In genomic region chr1:171248386-171249226, GRCm38 (mm10) we compare ENCODE assay signal across 10 mouse cellular contexts. TPM values are rescaled to one million over a fixed set of nuclear protein-coding genes. Genes with fewer than 3 reads are reported as not detected.
A peak's percentile ranks its signal among the peaks of the same experiment; 100 is the strongest.
DNase-seq lines count a peak whose midpoint lies in the region; ATAC-seq and TF ChIP-seq lines count a peak whose summit lies in the region.
"Had no signal": no experiment of that assay in that cellular context is flagged by ENCODE, and none has a peak within 500 bp of the region (broad histone marks: within the 10 kb centered on the region; RNA-seq: fewer than 3 reads in every experiment).

No protein-coding gene starts in this region.

- no peak overlapping the region for H3K4me2 ChIP-seq in forebrain, embryonic 15.5 days (replicated peaks)
- H3K4me2 ChIP-seq in forebrain, embryonic 16.5 days (ENCODE audit: low read length) = no peak overlapping the region
- peak overlapping the region; percentile 80; the same call in 1 of the 2 replicates for H3K4me2 ChIP-seq in midbrain, embryonic 13.5 days (replicated peaks)
- H3K4me2 ChIP-seq in midbrain, postnatal 0 days (ENCODE audit: low read depth, low read length, poor library complexity, severe bottlenecking) = no peak overlapping the region
- 0 out of 2 replicates have a peak overlapping the region, but pooled peaks have one; percentile 64 for H3K4me2 ChIP-seq in intestine, embryonic 16.5 days (ENCODE audit: low read depth, low read length)
- H3K4me2 ChIP-seq in stomach, postnatal 0 days (replicated peaks; ENCODE audit: low read depth) = no peak overlapping the region

- 40% methylated on average over 3 of the region's 3 CpGs for WGBS in forebrain, embryonic 15.5 days
- WGBS in forebrain, embryonic 16.5 days = 47% methylated on average over 3 of the region's 3 CpGs
- whole genome bisulfite sequencing in midbrain, embryonic 13.5 days = 39% methylated on average over 3 of the region's 3 CpGs
- 45% methylated on average over 3 of the region's 3 CpGs for WGBS in midbrain, postnatal 0 days
- 52% methylated on average over 3 of the region's 3 CpGs for whole genome bisulfite sequencing in intestine, embryonic 16.5 days
- WGBS in stomach, postnatal 0 days = 56% methylated on average over 3 of the region's 3 CpGs

- no peak for ATAC-seq in forebrain, embryonic 15.5 days (replicated peaks)
- no peak for ATAC-seq in forebrain, embryonic 16.5 days
- no peak for ATAC-seq in midbrain, embryonic 13.5 days
- no peak for ATAC-seq in midbrain, postnatal 0 days (ENCODE audit: low FRiP score)
- no peak for ATAC-seq in intestine, embryonic 16.5 days
- ATAC-seq in stomach, postnatal 0 days (ENCODE audit: low FRiP score, low TSS enrichment) = no peak

- no peak overlapping the region for H3K9ac ChIP-seq in forebrain, embryonic 15.5 days (replicated peaks)
- no peak overlapping the region for H3K9ac ChIP-seq in forebrain, embryonic 16.5 days (replicated peaks; ENCODE audit: low read depth, low read length)
- H3K9ac ChIP-seq in midbrain, embryonic 13.5 days (replicated peaks) = no peak overlapping the region
- H3K9ac ChIP-seq in midbrain, postnatal 0 days (replicated peaks; ENCODE audit: low read length, poor library complexity, severe bottlenecking) = no peak overlapping the region
- no peak overlapping the region for H3K9ac ChIP-seq in intestine, embryonic 16.5 days (ENCODE audit: low read depth, low read length)
- H3K9ac ChIP-seq in stomach, postnatal 0 days (ENCODE audit: low read length) = no peak overlapping the region

- peaks cover 61% of the 10 kb centered on the region for H3K4me1 ChIP-seq in forebrain, embryonic 15.5 days
- peaks cover 51% of the 10 kb centered on the region for H3K4me1 ChIP-seq in forebrain, embryonic 16.5 days (replicated peaks; ENCODE audit: control insufficient read depth, insufficient read depth, low read length)
- H3K4me1 ChIP-seq in midbrain, embryonic 13.5 days (replicated peaks) = peaks cover 57% of the 10 kb centered on the region
- peaks cover 9% of the 10 kb centered on the region; the same call in 1 of the 2 replicates for H3K4me1 ChIP-seq in midbrain, postnatal 0 days (ENCODE audit: insufficient read depth, low read length)
- peaks cover 46% of the 10 kb centered on the region for H3K4me1 ChIP-seq in intestine, embryonic 16.5 days (ENCODE audit: control insufficient read depth, insufficient read depth, low read length)
- H3K4me1 ChIP-seq in stomach, postnatal 0 days (replicated peaks; ENCODE audit: control insufficient read depth, insufficient read depth) = peaks cover 10% of the 10 kb centered on the region

- peaks cover 7% of the 10 kb centered on the region for H3K36me3 ChIP-seq in forebrain, embryonic 15.5 days
- H3K36me3 ChIP-seq in forebrain, embryonic 16.5 days (ENCODE audit: control insufficient read depth, insufficient read depth) = no peaks in the 10 kb centered on the region
- H3K36me3 ChIP-seq in midbrain, embryonic 13.5 days = peaks cover 11% of the 10 kb centered on the region
- no peaks in the 10 kb centered on the region for H3K36me3 ChIP-seq in midbrain, postnatal 0 days (ENCODE audit: insufficient read depth, low read length)
- H3K36me3 ChIP-seq in intestine, embryonic 16.5 days (ENCODE audit: control insufficient read depth, insufficient read depth, low read length) = 0 out of 2 replicates have a peak, but pooled peaks cover under 1% of the 10 kb centered on the region
- no peaks in the 10 kb centered on the region for H3K36me3 ChIP-seq in stomach, postnatal 0 days (ENCODE audit: control insufficient read depth, insufficient read depth, low read length)

- no peaks in the 10 kb centered on the region for H3K9me3 ChIP-seq in forebrain, embryonic 15.5 days
- no peaks in the 10 kb centered on the region for H3K9me3 ChIP-seq in forebrain, embryonic 16.5 days (ENCODE audit: control insufficient read depth, low read length)
- no peaks in the 10 kb centered on the region for H3K9me3 ChIP-seq in midbrain, embryonic 13.5 days
- H3K9me3 ChIP-seq in midbrain, postnatal 0 days (ENCODE audit: low read length) = no peaks in the 10 kb centered on the region
- no peaks in the 10 kb centered on the region for H3K9me3 ChIP-seq in intestine, embryonic 16.5 days (ENCODE audit: control insufficient read depth, low read length)
- H3K9me3 ChIP-seq in stomach, postnatal 0 days (ENCODE audit: control insufficient read depth, low read length) = no peaks in the 10 kb centered on the region

- no peak overlapping the region for H3K4me3 ChIP-seq in forebrain, embryonic 15.5 days
- no peak overlapping the region for H3K4me3 ChIP-seq in forebrain, embryonic 16.5 days (replicated peaks; ENCODE audit: low read length)
- H3K4me3 ChIP-seq in midbrain, embryonic 13.5 days (replicated peaks) = no peak overlapping the region
- H3K4me3 ChIP-seq in midbrain, postnatal 0 days (ENCODE audit: low read depth, low read length) = no peak overlapping the region
- H3K4me3 ChIP-seq in intestine, embryonic 16.5 days (ENCODE audit: low read length) = no peak overlapping the region
- no peak overlapping the region for H3K4me3 ChIP-seq in stomach, postnatal 0 days (ENCODE audit: low read depth, low read length)

- H3K27me3 ChIP-seq in forebrain, embryonic 15.5 days = no peaks in the 10 kb centered on the region
- H3K27me3 ChIP-seq in forebrain, embryonic 16.5 days (replicated peaks; ENCODE audit: control insufficient read depth, insufficient read depth, low read length) = no peaks in the 10 kb centered on the region
- no peaks in the 10 kb centered on the region for H3K27me3 ChIP-seq in midbrain, embryonic 13.5 days
- no peaks in the 10 kb centered on the region for H3K27me3 ChIP-seq in midbrain, postnatal 0 days (ENCODE audit: insufficient read depth, low read length)
- no peaks in the 10 kb centered on the region; the same call in 1 of the 2 replicates for H3K27me3 ChIP-seq in intestine, embryonic 16.5 days (replicated peaks; ENCODE audit: control insufficient read depth, insufficient read depth, low read length)
- H3K27me3 ChIP-seq in stomach, postnatal 0 days (ENCODE audit: control insufficient read depth, insufficient read depth, low read length) = no peaks in the 10 kb centered on the region

- peak overlapping the region; percentile 86; the same call in 1 of the 2 replicates for H3K27ac ChIP-seq in forebrain, embryonic 15.5 days (replicated peaks)
- no peak overlapping the region for H3K27ac ChIP-seq in forebrain, embryonic 16.5 days (ENCODE audit: low read length)
- 0 out of 2 replicates have a peak overlapping the region, but pooled peaks have one; percentile 72 for H3K27ac ChIP-seq in midbrain, embryonic 13.5 days
- H3K27ac ChIP-seq in midbrain, postnatal 0 days (ENCODE audit: low read depth, low read length) = no peak overlapping the region
- peak overlapping the region; percentile 85 for H3K27ac ChIP-seq in intestine, embryonic 16.5 days (ENCODE audit: low read length)
- peak overlapping the region; percentile 90 for H3K27ac ChIP-seq in stomach, postnatal 0 days (replicated peaks)

- no peak for TF ChIP-seq EP300 in stomach, postnatal 0 days (optimal IDR thresholded peaks at IDR 0.05)

- no peak for TF ChIP-seq CTCF in midbrain, postnatal 0 days (IDR thresholded peaks at IDR 0.05)
- TF ChIP-seq CTCF in stomach, postnatal 0 days (IDR thresholded peaks at IDR 0.05; ENCODE audit: low read depth) = no peak

- DNase-seq in midbrain, postnatal 0 days (ENCODE audit: low spot score) = no peak
- DNase-seq in stomach, postnatal 0 days (ENCODE audit: low spot score) = no peak
- DNase-seq in adrenal gland, postnatal 4 days (ENCODE audit: low spot score in 2 of 2) = no peak
- DNase-seq in thymus, postnatal 0 days (ENCODE audit: low spot score) = no peak
- DNase-seq: lung, postnatal 10 days had no signal

RNA-seq across cellular contexts. Expression of gene Adamts4, which starts 1.6 kb away (rescaled TPM):
- 8.1 and 8.3 TPM in 2 replicates for polyA plus RNA-seq in forebrain, embryonic 15.5 days (2015; fragmentation: Nextera tagmentation; extraction: Ambion mirVana)
- 7.2 and 7.6 TPM in 2 replicates for polyA plus RNA-seq in forebrain, embryonic 16.5 days (2015; fragmentation: Nextera tagmentation; extraction: Ambion mirVana)
- 6.5 and 7.4 TPM in 2 replicates for polyA plus RNA-seq in midbrain, embryonic 13.5 days (2015; fragmentation: Nextera tagmentation; extraction: Ambion mirVana)
- 5.2 and 8.2 TPM in 2 replicates for total RNA-seq in midbrain, postnatal 0 days (2014; rRNA removed)
- 3.4 and 4.2 TPM in 2 replicates for polyA plus RNA-seq in midbrain, postnatal 0 days (2015; fragmentation: Nextera tagmentation; extraction: Ambion mirVana)
- polyA plus RNA-seq in intestine, embryonic 16.5 days (2015; fragmentation: Nextera tagmentation; extraction: Ambion mirVana) = 6.3 and 7.0 TPM in 2 replicates
- polyA plus RNA-seq in stomach, postnatal 0 days (2015; fragmentation: Nextera tagmentation; extraction: Ambion mirVana) = 3.5 and 3.9 TPM in 2 replicates
- total RNA-seq in adrenal gland, postnatal 4 days (2021) = 1 to 10 TPM; 4.3 to 4.5 TPM
- 0.68 and 0.86 TPM in 2 replicates for polyA plus RNA-seq in thymus, postnatal 0 days (2015; fragmentation: Nextera tagmentation; extraction: Ambion mirVana)
- total RNA-seq: common myeloid progenitor, adult 5-6 weeks had no signal

RNA-seq across cellular contexts. Expression of gene Ndufs2, which starts 2.6 kb away (rescaled TPM):
- 215 and 221 TPM in 2 replicates for polyA plus RNA-seq in forebrain, embryonic 15.5 days (2015; fragmentation: Nextera tagmentation; extraction: Ambion mirVana)
- 212 and 232 TPM in 2 replicates for polyA plus RNA-seq in forebrain, embryonic 16.5 days (2015; fragmentation: Nextera tagmentation; extraction: Ambion mirVana)
- 231 and 234 TPM in 2 replicates for polyA plus RNA-seq in midbrain, embryonic 13.5 days (2015; fragmentation: Nextera tagmentation; extraction: Ambion mirVana)
- 224 and 230 TPM in 2 replicates for total RNA-seq in midbrain, postnatal 0 days (2014; rRNA removed)
- polyA plus RNA-seq in midbrain, postnatal 0 days (2015; fragmentation: Nextera tagmentation; extraction: Ambion mirVana) = 221 and 244 TPM in 2 replicates
- polyA plus RNA-seq in intestine, embryonic 16.5 days (2015; fragmentation: Nextera tagmentation; extraction: Ambion mirVana) = 339 and 373 TPM in 2 replicates
- polyA plus RNA-seq in stomach, postnatal 0 days (2015; fragmentation: Nextera tagmentation; extraction: Ambion mirVana) = 210 and 218 TPM in 2 replicates
- total RNA-seq in adrenal gland, postnatal 4 days (2021) = 100 to 1,000 TPM; 446 to 477 TPM
- polyA plus RNA-seq in thymus, postnatal 0 days (2015; fragmentation: Nextera tagmentation; extraction: Ambion mirVana) = 215 and 218 TPM in 2 replicates

RNA-seq across cellular contexts. Expression of gene Fcer1g, which starts 14.4 kb away (rescaled TPM):
- 19.6 and 22.0 TPM in 2 replicates for polyA plus RNA-seq in forebrain, embryonic 15.5 days (2015; fragmentation: Nextera tagmentation; extraction: Ambion mirVana)
- 15.7 and 17.6 TPM in 2 replicates for polyA plus RNA-seq in forebrain, embryonic 16.5 days (2015; fragmentation: Nextera tagmentation; extraction: Ambion mirVana)
- 20.2 and 20.8 TPM in 2 replicates for polyA plus RNA-seq in midbrain, embryonic 13.5 days (2015; fragmentation: Nextera tagmentation; extraction: Ambion mirVana)
- 21.3 and 25.9 TPM in 2 replicates for total RNA-seq in midbrain, postnatal 0 days (2014; rRNA removed)
- polyA plus RNA-seq in midbrain, postnatal 0 days (2015; fragmentation: Nextera tagmentation; extraction: Ambion mirVana) = 30.5 and 31.1 TPM in 2 replicates
- polyA plus RNA-seq in intestine, embryonic 16.5 days (2015; fragmentation: Nextera tagmentation; extraction: Ambion mirVana) = 50.3 and 52.1 TPM in 2 replicates
- polyA plus RNA-seq in stomach, postnatal 0 days (2015; fragmentation: Nextera tagmentation; extraction: Ambion mirVana) = 51.3 and 59.4 TPM in 2 replicates
- 10 to 100 TPM; 22.4 to 23.2 TPM for total RNA-seq in adrenal gland, postnatal 4 days (2021)
- 93.8 and 97.1 TPM in 2 replicates for polyA plus RNA-seq in thymus, postnatal 0 days (2015; fragmentation: Nextera tagmentation; extraction: Ambion mirVana)

RNA-seq across cellular contexts. Expression of gene B4galt3, which starts 21.5 kb away (rescaled TPM):
- 107 and 111 TPM in 2 replicates for polyA plus RNA-seq in forebrain, embryonic 15.5 days (2015; fragmentation: Nextera tagmentation; extraction: Ambion mirVana)
- polyA plus RNA-seq in forebrain, embryonic 16.5 days (2015; fragmentation: Nextera tagmentation; extraction: Ambion mirVana) = 111 and 114 TPM in 2 replicates
- polyA plus RNA-seq in midbrain, embryonic 13.5 days (2015; fragmentation: Nextera tagmentation; extraction: Ambion mirVana) = 99.0 and 99.8 TPM in 2 replicates
- 77.0 and 94.9 TPM in 2 replicates for total RNA-seq in midbrain, postnatal 0 days (2014; rRNA removed)
- 109 and 110 TPM in 2 replicates for polyA plus RNA-seq in midbrain, postnatal 0 days (2015; fragmentation: Nextera tagmentation; extraction: Ambion mirVana)
- 50.0 and 56.5 TPM in 2 replicates for polyA plus RNA-seq in intestine, embryonic 16.5 days (2015; fragmentation: Nextera tagmentation; extraction: Ambion mirVana)
- 32.9 and 34.2 TPM in 2 replicates for polyA plus RNA-seq in stomach, postnatal 0 days (2015; fragmentation: Nextera tagmentation; extraction: Ambion mirVana)
- total RNA-seq in adrenal gland, postnatal 4 days (2021) = 10 to 100 TPM; 48.4 to 56.3 TPM
- 43.9 and 50.6 TPM in 2 replicates for polyA plus RNA-seq in thymus, postnatal 0 days (2015; fragmentation: Nextera tagmentation; extraction: Ambion mirVana)

RNA-seq across cellular contexts. Expression of gene Apoa2, which starts 23.8 kb away (rescaled TPM):
- polyA plus RNA-seq in forebrain, embryonic 15.5 days (2015; fragmentation: Nextera tagmentation; extraction: Ambion mirVana) = 1.8 and 4.2 TPM in 2 replicates
- 1.4 and 2.3 TPM in 2 replicates for polyA plus RNA-seq in forebrain, embryonic 16.5 days (2015; fragmentation: Nextera tagmentation; extraction: Ambion mirVana)
- polyA plus RNA-seq in midbrain, embryonic 13.5 days (2015; fragmentation: Nextera tagmentation; extraction: Ambion mirVana) = 2.6 and 5.1 TPM in 2 replicates
- 3.7 TPM in 1 of 2 replicates, not detected in the other for total RNA-seq in midbrain, postnatal 0 days (2014; rRNA removed)
- 5.2 and 7.2 TPM in 2 replicates for polyA plus RNA-seq in midbrain, postnatal 0 days (2015; fragmentation: Nextera tagmentation; extraction: Ambion mirVana)
- 55.3 and 151 TPM in 2 replicates for polyA plus RNA-seq in intestine, embryonic 16.5 days (2015; fragmentation: Nextera tagmentation; extraction: Ambion mirVana)
- 26.3 and 49.4 TPM in 2 replicates for polyA plus RNA-seq in stomach, postnatal 0 days (2015; fragmentation: Nextera tagmentation; extraction: Ambion mirVana)
- total RNA-seq in adrenal gland, postnatal 4 days (2021) = 100 to 1,000 TPM in 1 of 2 experiments, 10 to 100 TPM in 1; 18.3 to 847 TPM
- polyA plus RNA-seq in thymus, postnatal 0 days (2015; fragmentation: Nextera tagmentation; extraction: Ambion mirVana) = 4.0 and 5.1 TPM in 2 replicates

Comparison
In these comparisons a context has a peak if more than half of its experiments do, and no peak if none do; other contexts are left out.
1. H3K27ac ChIP-seq: peak in forebrain, embryonic 15.5 days (single experiment), midbrain, embryonic 13.5 days (single experiment), intestine, embryonic 16.5 days (single experiment) and stomach, postnatal 0 days (single experiment); none in forebrain, embryonic 16.5 days (single experiment) and midbrain, postnatal 0 days (single experiment).
2. H3K4me2 ChIP-seq: peak in midbrain, embryonic 13.5 days (single experiment) and intestine, embryonic 16.5 days (single experiment); none in forebrain, embryonic 15.5 days (single experiment), forebrain, embryonic 16.5 days (single experiment), midbrain, postnatal 0 days (single experiment) and stomach, postnatal 0 days (single experiment).